Mouse (Mus musculus): Measurements from ENCODE around the gene Rnase2b. TPM values are rescaled to one million over a fixed set of nuclear protein-coding genes. Genes with fewer than 3 reads are reported as not detected.

The Rnase2b gene
- polyA plus RNA-seq, 1 experiment from 2014 or later = not detected

- DNase-seq (ENCODE audit: low spot score) (no peak), ATAC-seq (replicated peaks; ENCODE audit: low FRiP score) (no peak)
- Histone ChIP-seq H3K27me3 (replicated peaks; ENCODE audit: control insufficient read depth, insufficient read depth, low read length) (no peaks in the 10 kb centered on the region), H3K4me1 (replicated peaks; ENCODE audit: control insufficient read depth, insufficient read depth, low read length) (no peaks in the 10 kb centered on the region), H3K36me3 (ENCODE audit: control insufficient read depth, insufficient read depth, low read length) (no peaks in the 10 kb centered on the region), H3K9ac (ENCODE audit: low read depth, low read length) (no peak within 1 kb of the TSS), H3K4me2 (no peak within 1 kb of the TSS), H3K27ac (ENCODE audit: low read depth, low read length) (no peak within 1 kb of the TSS), H3K4me3 (ENCODE audit: low read depth, low read length) (no peak within 1 kb of the TSS), H3K9me3 (ENCODE audit: control insufficient read depth, low read length) (no peaks in the 10 kb centered on the region)
- WGBS = 77% methylated on average over 5 of the region's 5 CpGs
These were observed 37.3 kb downstream of the Rnase2b start, which contains the start of gene Ang2 for GRCm38 (mm10) chr14:51199098-51200023. TSS of gene Ang2 (minus strand) at chr14:51199148.

GRCm38 (mm10) chr14:51200054-51200453 lies 38.0 kb downstream of the Rnase2b start:
- Histone ChIP-seq H3K9me3 (ENCODE audit: control insufficient read depth, low read length) (no peaks in the 10 kb centered on the region), H3K4me2 (no peak overlapping the region), H3K4me1 (replicated peaks; ENCODE audit: control insufficient read depth, insufficient read depth, low read length) (no peaks in the 10 kb centered on the region), H3K36me3 (ENCODE audit: control insufficient read depth, insufficient read depth, low read length) (no peaks in the 10 kb centered on the region), H3K27ac (ENCODE audit: low read depth, low read length) (no peak overlapping the region), H3K9ac (ENCODE audit: low read depth, low read length) (no peak overlapping the region), H3K4me3 (ENCODE audit: low read depth, low read length) (no peak overlapping the region), H3K27me3 (replicated peaks; ENCODE audit: control insufficient read depth, insufficient read depth, low read length) (no peaks in the 10 kb centered on the region)
- no peak for DNase-seq (ENCODE audit: low spot score)
- WGBS = 91% methylated on average over 2 of the region's 2 CpGs
- no peak for ATAC-seq (replicated peaks; ENCODE audit: low FRiP score)

- ATAC-seq (replicated peaks; ENCODE audit: low FRiP score) (no peak), DNase-seq (ENCODE audit: low spot score) (no peak)
- H3K27me3 ChIP-seq (replicated peaks; ENCODE audit: control insufficient read depth, insufficient read depth, low read length) = no peaks in the 10 kb centered on the region
- no peak overlapping the region for H3K27ac ChIP-seq (ENCODE audit: low read depth, low read length)
- WGBS = 85% methylated on average over 2 of the region's 2 CpGs
- H3K4me1 ChIP-seq (replicated peaks; ENCODE audit: control insufficient read depth, insufficient read depth, low read length) = no peaks in the 10 kb centered on the region
- no peak overlapping the region for H3K4me3 ChIP-seq (ENCODE audit: low read depth, low read length)
- H3K36me3 ChIP-seq (ENCODE audit: control insufficient read depth, insufficient read depth, low read length) = no peaks in the 10 kb centered on the region
- H3K4me2 ChIP-seq = no peak overlapping the region
- H3K9me3 ChIP-seq (ENCODE audit: control insufficient read depth, low read length) = no peaks in the 10 kb centered on the region
- no peak overlapping the region for H3K9ac ChIP-seq (ENCODE audit: low read depth, low read length)
These were observed 38.4 kb downstream of the Rnase2b start for GRCm38 (mm10) chr14:51200466-51200865.

GRCm38 (mm10) chr14:51203115-51203514 lies 41.1 kb downstream of the Rnase2b start, which contains the start of gene Ear14:
TSS of gene Ear14 (plus strand) at chr14:51203391.
- H3K4me1 ChIP-seq (replicated peaks; ENCODE audit: control insufficient read depth, insufficient read depth, low read length) = no peaks in the 10 kb centered on the region
- no peaks in the 10 kb centered on the region for H3K9me3 ChIP-seq (ENCODE audit: control insufficient read depth, low read length)
- ATAC-seq (replicated peaks; ENCODE audit: low FRiP score) (no peak), DNase-seq (ENCODE audit: low spot score) (no peak)
- 82% methylated on average over 2 of the region's 2 CpGs for WGBS
- H3K4me3 ChIP-seq (ENCODE audit: low read depth, low read length) = no peak within 1 kb of the TSS
- H3K27ac ChIP-seq (ENCODE audit: low read depth, low read length) = no peak within 1 kb of the TSS
- no peak within 1 kb of the TSS for H3K4me2 ChIP-seq
- H3K9ac ChIP-seq (ENCODE audit: low read depth, low read length) = no peak within 1 kb of the TSS
- no peaks in the 10 kb centered on the region for H3K36me3 ChIP-seq (ENCODE audit: control insufficient read depth, insufficient read depth, low read length)
- no peaks in the 10 kb centered on the region for H3K27me3 ChIP-seq (replicated peaks; ENCODE audit: control insufficient read depth, insufficient read depth, low read length)

Other genes starting within 250 kb of the Rnase2b start
- gene Osgep, start 237.4 kb upstream of the Rnase2b start, polyA plus RNA-seq (2014; fragmentation: Nextera tagmentation; extraction: Ambion mirVana) = 116 and 119 TPM in 2 replicates
- gene Apex1, start 237.3 kb upstream of the Rnase2b start, polyA plus RNA-seq (2014; fragmentation: Nextera tagmentation; extraction: Ambion mirVana) = 251 and 267 TPM in 2 replicates
- gene Pip4p1, start 231.4 kb upstream of the Rnase2b start, polyA plus RNA-seq (2014; fragmentation: Nextera tagmentation; extraction: Ambion mirVana) = 36.9 and 42.2 TPM in 2 replicates
- gene Pnp, start 231.2 kb upstream of the Rnase2b start, polyA plus RNA-seq (2014; fragmentation: Nextera tagmentation; extraction: Ambion mirVana) = 86.7 and 87.7 TPM in 2 replicates
- gene Gm49342, start 217.7 kb upstream of the Rnase2b start, polyA plus RNA-seq (2014; fragmentation: Nextera tagmentation; extraction: Ambion mirVana) = not detected in 2 replicates
- 2.8 and 2.9 TPM in 2 replicates for gene Pnp2, start 206.3 kb upstream of the Rnase2b start, polyA plus RNA-seq (2014; fragmentation: Nextera tagmentation; extraction: Ambion mirVana)
- not detected in 2 replicates for gene Rnase10, start 154.5 kb upstream of the Rnase2b start, polyA plus RNA-seq (2014; fragmentation: Nextera tagmentation; extraction: Ambion mirVana)
- gene Rnase9, start 120.4 kb upstream of the Rnase2b start, polyA plus RNA-seq (2014; fragmentation: Nextera tagmentation; extraction: Ambion mirVana) = not detected in 2 replicates
- gene Rnase11, start 112.1 kb upstream of the Rnase2b start, polyA plus RNA-seq (2014; fragmentation: Nextera tagmentation; extraction: Ambion mirVana) = not detected in 2 replicates
- 1.4 and 1.6 TPM in 2 replicates for gene Rnase12, start 104.6 kb upstream of the Rnase2b start, polyA plus RNA-seq (2014; fragmentation: Nextera tagmentation; extraction: Ambion mirVana)
- not detected in 2 replicates for gene Olfr750, start 87.8 kb upstream of the Rnase2b start, polyA plus RNA-seq (2014; fragmentation: Nextera tagmentation; extraction: Ambion mirVana)
- gene Rnase4, start 71.2 kb upstream of the Rnase2b start, polyA plus RNA-seq (2014; fragmentation: Nextera tagmentation; extraction: Ambion mirVana) = 13.3 and 13.6 TPM in 2 replicates
- 3.6 and 4.0 TPM in 2 replicates for gene Ang, start 71.1 kb upstream of the Rnase2b start, polyA plus RNA-seq (2014; fragmentation: Nextera tagmentation; extraction: Ambion mirVana)
- not detected in 2 replicates for gene Eddm3b, start 47.8 kb upstream of the Rnase2b start, polyA plus RNA-seq (2014; fragmentation: Nextera tagmentation; extraction: Ambion mirVana)
- gene Rnase6, start 38.4 kb upstream of the Rnase2b start, polyA plus RNA-seq (2014; fragmentation: Nextera tagmentation; extraction: Ambion mirVana) = 3.2 and 4.2 TPM in 2 replicates
- not detected in 2 replicates for gene Rnase1, start 15.5 kb upstream of the Rnase2b start, polyA plus RNA-seq (2014; fragmentation: Nextera tagmentation; extraction: Ambion mirVana)
- not detected in 2 replicates for gene Ang2, start 36.9 kb downstream of the Rnase2b start, polyA plus RNA-seq (2014; fragmentation: Nextera tagmentation; extraction: Ambion mirVana)
- not detected in 2 replicates for gene Ear14, start 41.1 kb downstream of the Rnase2b start, polyA plus RNA-seq (2014; fragmentation: Nextera tagmentation; extraction: Ambion mirVana)
- gene Rnase2a, start 93.9 kb downstream of the Rnase2b start, polyA plus RNA-seq (2014; fragmentation: Nextera tagmentation; extraction: Ambion mirVana) = not detected in 2 replicates
- gene Gm7247, start 199.5 kb downstream of the Rnase2b start, polyA plus RNA-seq (2014; fragmentation: Nextera tagmentation; extraction: Ambion mirVana) = not detected in 2 replicates
- gene Vmn2r88, start 248.6 kb downstream of the Rnase2b start, polyA plus RNA-seq (2014; fragmentation: Nextera tagmentation; extraction: Ambion mirVana) = not detected in 2 replicates